Mouse (Mus musculus): ENCODE results near the gene Plekhd1.
A peak's percentile ranks its signal among the peaks of the same experiment; 100 is the strongest.

Plekhd1 gene

DNA sequence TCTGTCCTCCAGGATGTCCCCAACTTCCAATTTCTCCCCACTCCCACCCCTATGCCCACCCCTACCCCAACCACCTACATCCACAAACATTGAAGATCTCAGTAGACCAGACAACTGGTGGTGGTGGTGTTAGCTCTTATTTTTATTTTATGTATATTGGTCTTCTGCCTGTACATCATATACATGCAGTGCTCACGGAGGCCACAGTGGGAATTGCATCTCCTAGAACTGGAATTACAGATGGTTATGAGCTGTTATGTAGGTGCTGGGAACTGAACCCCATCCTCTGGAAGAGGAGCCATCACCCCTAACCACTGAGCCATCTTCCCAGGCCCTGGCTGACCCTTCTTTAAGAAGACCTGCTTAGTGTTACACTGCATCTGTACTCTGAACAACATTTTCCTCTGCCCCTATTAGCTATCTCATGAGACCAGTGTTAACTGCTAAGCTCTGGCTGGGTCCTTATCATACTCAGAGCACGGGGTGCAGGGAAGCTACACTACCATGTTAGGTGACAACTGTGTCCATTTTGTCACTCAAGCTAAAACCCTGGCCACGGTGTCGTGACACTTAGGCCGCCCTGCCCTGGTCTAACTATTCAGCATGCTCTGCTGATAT lies 6.2 kb downstream of the Plekhd1 start:
- no peak for DNase-seq (ENCODE audit: extremely low read depth, low read depth, low spot score)

- no peak for DNase-seq (ENCODE audit: extremely low read depth, low read depth, low spot score)
These were observed 6.7 kb downstream of the Plekhd1 start for GRCm38 (mm10) chr12:80699144-80699531.

DNA sequence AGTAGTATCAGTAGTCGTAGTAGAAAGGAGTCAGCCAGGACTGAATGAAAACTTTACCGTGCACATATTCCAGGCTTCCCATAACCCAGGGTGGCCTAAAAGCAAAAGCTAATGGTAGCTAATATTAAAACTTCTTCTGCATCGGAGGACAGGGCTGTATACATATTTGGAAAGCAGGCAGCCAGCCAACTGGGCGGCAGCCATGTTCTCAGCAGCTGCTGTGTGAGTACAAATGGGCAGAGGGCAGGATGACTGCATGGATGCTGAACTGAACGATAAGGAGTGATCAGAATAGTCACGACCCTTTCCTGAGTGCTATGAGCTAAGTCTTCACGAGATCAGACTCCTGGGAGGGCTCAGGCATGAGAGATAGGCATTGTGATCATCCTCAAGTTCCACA lies 8.9 kb downstream of the Plekhd1 start:
- DNase-seq (ENCODE audit: extremely low read depth, low read depth, low spot score) = no peak

DNA sequence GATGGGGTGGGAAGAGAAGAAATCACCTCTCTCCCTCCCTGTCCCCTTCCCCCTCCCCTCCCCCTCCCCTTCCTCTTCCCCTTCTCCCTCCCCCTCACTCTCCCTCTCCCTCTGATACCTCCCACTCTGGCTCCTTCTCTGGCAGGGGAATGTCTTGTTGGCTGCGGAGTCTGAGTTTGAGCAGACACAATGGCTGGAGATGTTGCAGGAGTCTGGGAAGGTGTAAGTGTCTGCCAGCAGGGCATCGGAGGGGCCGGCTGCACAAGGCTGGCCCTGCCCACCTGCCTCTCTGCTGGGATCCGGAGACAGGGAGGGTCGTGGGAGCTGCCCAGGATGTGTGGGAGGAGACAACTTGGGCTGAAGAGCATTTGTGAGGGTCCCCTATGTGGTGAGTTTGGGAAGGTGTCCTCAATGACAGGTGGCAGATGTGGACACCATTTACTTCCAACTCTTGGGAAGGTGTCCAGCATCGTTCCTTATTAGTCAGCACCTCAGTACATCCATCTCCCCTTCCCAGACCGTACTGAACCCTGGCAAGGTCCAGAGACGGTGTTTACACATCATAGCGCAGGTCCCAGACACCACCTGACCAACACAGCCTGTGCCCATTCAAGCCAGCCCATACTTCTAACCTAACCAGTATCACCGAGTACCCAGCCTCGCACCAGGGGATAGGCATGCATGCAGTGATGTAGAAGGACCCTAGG lies 14.0 kb downstream of the Plekhd1 start:
- DNase-seq (ENCODE audit: extremely low read depth, low read depth, low spot score) = no peak

DNA sequence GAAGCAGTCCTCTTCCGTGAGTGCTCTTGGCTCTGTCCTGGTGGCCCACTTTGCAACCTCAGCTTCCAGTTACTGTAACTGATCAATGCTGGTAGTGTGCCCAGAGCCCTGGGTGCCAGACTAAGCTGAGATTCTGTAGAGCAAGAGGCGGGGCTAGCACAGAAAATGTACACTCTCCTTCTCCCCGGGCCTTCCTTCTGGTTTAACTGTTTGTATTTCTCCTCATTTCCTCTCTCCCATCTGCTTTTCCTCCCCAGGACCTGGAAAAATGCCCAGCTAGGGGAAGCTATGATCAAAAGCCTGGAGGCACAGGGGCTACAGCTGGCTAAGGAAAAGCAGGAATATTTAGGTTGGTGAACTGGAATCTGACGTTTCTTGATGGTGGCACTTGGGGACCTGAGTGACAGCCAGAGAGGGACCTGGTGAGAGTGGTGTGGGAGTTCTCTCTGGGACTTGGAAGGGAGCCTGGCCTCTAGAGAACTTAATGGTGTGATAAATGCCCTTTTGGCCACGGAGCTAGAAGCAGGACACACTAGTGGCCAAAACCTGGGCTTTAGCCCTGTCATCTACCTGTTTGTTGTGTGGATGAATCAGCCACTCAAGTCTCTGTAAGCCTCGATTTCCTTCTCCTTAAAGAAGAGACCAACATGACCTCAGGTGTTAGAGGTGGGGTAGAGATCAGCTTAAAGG lies 14.7 kb downstream of the Plekhd1 start:
- DNase-seq (ENCODE audit: extremely low read depth, low read depth, low spot score) = no peak

GRCm38 (mm10) chr12:80715915-80716314 lies 23.5 kb downstream of the Plekhd1 start:
- DNase-seq (ENCODE audit: extremely low read depth, low read depth, low spot score) = no peak

DNA sequence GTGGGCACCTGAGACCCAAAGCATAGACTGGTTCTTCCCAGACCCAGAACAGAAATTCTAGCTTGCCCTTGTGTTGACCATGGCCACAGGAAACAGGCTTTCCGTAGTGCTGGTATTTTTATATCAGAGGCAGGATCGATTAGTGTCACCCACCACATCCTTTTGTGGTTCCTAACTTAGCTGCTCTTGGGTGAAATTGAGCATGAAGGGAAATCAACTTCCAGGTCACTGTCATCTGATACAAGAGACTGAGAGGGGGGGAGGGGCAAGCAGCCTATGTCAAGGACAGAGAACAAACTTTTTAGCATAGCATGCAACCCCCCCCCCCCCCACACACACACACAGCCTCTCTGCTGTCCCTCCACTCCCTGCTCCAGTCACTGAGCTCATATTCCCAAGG lies 26.8 kb downstream of the Plekhd1 start:
- DNase-seq (ENCODE audit: extremely low read depth, low read depth, low spot score) = no peak

DNA sequence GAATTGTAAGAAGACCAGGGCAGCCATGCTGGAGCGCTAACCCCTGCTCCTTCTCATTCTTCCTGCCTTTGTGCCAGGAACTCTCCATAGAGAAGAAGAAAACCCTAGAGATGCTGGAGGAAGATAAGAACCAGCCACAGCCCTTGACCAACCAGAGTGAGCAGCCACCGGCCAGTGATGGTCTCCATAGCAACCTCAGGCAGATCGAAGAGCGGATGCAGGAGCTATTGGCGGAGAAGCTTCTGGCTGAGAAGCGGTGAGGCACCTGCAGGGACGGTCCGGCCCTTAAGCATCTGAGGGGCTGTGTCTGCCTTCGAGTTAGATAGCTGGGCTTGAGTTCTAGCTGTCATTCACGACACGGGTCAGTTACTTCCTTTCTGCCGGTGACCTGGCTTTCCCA lies 28.1 kb downstream of the Plekhd1 start:
- no peak for DNase-seq (ENCODE audit: extremely low read depth, low read depth, low spot score)

GRCm38 (mm10) chr12:80721458-80721857 lies 29.1 kb downstream of the Plekhd1 start:
- no peak for DNase-seq (ENCODE audit: extremely low read depth, low read depth, low spot score)

GRCm38 (mm10) chr12:80724853-80725559 lies 32.6 kb downstream of the Plekhd1 start:
- no peak for DNase-seq (ENCODE audit: extremely low read depth, low read depth, low spot score)

DNA sequence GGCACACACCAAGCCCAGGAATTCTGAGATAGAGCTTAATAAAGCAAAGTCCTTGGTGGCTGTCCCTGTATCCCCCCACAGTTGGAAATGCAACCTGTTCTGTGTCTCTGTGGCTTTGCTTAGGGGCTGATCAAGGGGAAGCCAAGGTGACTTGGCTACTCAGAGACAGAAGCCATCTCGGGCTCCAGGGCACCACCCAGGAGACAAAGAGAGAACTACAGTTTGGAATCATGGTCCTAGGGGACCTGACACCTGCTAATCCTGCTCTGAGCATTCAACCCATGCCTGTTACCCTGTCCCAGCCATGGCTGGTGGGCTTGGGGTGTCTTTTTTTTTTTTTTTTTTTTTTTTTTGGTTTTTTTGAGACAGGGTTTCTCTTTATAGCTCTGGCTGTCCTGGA lies 35.8 kb downstream of the Plekhd1 start:
- DNase-seq (ENCODE audit: extremely low read depth, low read depth, low spot score) = no peak

- DNase-seq (ENCODE audit: extremely low read depth, low read depth, low spot score) = no peak
These were observed 36.4 kb downstream of the Plekhd1 start for GRCm38 (mm10) chr12:80728814-80729213.

DNA sequence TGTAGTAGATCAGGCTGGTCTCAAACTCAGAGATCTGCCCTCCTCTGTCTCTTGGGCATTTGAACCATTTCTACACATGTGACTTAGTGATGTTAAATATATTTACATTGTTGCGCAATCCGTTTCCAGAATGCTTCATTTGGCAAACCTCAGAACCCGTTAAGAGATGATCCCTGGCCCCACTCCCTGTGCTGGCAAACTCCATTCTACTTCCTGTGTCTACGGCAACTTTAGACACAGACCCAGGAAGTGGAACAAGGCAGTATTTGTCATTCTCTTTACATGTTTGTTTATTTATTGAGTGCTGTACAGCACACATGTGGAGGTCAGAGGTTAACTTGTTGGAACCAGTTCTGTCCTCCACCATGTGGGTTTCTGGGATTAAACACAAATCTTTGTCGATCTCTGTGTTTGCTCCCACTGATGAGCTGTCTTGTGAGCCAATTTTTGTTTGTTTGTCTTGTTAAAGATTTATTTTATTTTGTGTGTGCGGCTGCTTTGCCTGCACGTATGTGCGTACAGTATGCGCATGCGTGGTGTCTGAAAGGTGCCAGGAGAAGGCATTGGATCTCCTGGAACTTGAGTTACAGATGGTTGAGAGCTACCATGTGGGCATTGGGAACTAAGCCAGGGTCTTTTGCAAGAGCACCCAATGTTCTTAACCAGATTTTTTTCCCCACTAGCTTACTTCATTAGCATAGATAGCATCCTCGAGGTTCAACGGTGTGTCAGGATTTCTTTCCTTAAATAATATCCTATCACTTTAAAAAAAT lies 37.6 kb downstream of the Plekhd1 start:
- DNase-seq (ENCODE audit: extremely low read depth, low read depth, low spot score) = peak; percentile 19

DNA sequence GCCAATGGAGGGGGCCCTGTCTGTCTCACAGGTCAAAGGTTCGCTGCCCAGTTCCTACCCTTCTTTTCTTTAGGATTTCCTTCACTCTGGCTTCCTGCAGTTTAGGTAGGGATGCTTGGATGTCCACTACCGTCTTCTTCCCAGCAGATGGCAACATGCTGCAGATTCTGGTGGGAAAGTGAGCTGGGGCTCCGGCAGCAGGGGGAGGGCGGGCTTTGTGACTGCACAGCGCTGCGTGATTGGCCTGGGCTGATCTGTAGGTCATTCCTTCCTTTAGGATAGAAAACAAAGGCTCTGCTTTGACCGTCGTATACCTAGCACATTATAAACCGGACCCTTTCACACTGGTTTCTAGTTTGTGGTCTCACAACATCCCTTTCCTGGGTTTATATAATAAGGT lies 38.2 kb downstream of the Plekhd1 start:
- DNase-seq (ENCODE audit: extremely low read depth, low read depth, low spot score) = no peak

DNA sequence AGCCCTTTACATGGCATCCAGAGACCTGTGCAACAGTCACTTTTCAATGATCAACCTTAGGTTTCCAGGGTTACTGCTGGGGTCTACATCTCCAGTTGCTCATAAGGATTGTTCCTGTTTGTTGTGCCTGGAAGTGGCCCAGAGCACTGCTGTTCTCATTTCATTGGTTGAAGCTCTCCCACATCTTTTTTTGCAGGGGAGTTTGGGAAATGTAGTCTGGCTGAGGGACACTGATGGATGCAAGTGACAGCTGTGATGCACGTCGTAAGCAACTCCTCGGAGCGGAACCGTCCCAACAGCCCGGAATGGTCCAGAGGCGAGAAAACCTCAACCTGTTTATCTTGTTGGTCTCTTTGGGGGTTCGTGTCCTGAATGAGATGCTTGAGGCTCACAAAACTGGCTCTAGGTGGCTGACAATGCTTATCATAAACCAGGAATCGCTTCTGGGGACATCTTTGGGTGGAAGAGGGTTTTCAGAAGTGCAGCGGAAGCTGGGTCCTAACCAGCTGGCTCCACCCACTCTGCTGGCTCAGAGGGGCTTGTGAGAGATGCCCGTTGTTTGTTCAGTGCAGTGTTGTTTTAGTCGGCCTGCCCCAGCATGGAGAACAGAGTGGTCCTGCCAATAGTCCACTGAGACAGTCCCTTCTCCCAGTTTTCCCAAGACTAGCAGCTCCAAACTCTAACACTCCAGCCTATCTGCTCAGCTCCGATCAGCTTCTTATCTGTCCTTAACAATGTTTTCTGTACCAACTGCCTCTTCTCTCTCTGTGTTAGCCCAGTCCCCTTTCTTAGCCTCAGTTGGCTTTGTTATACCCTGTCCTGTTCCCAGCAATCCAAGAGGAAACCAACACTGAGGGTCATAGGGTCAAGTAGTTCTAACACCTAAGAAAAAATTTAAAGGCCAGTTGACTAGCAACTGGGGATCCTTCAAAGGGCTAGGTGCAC lies 42.4 kb downstream of the Plekhd1 start:
- DNase-seq (ENCODE audit: extremely low read depth, low read depth, low spot score) = no peak

DNA sequence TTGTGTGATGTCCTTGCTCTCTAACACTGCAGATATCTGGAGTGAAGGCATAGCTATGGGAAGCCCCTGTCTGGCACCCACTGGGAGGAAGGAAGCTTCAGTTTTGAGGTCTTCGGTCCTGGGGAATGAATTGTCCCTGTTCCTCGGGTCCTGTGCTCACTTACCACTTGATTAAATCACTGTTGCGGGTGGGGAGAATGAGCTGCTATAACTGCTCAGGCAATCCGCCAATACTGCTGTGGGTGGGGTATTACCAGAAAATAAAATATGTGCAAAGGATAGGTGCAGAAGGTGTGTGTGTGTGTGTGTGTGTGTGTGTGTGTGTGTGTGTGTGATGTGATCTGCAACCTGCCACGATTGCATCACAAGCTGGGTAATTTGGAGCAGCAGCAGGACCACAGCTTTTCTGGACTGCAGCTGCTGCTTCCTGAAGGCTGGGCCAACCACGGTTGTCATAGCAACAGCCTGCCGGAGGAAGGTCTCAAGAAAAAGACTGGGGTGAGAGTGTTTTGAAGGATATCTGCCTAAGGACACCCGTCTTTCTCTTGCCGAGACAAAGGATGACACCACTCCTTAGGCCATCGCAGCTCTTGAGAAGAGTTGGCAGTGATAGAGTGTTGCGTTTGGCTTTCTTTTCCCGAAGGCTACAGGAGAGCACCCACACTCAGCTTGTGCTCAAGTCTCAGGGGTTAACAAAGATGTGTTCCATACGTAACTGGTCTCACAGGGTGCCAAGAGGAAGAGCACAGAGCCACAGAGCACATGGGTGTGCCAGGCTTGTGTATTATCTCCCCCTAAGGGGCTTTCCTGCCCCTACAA lies 44.3 kb downstream of the Plekhd1 start:
- DNase-seq (ENCODE audit: extremely low read depth, low read depth, low spot score) = peak; percentile 31

GRCm38 (mm10) chr12:80737283-80737600 lies 44.9 kb downstream of the Plekhd1 start:
- DNase-seq (ENCODE audit: extremely low read depth, low read depth, low spot score) = no peak

- no peak for DNase-seq (ENCODE audit: extremely low read depth, low read depth, low spot score)
These were observed 47.1 kb downstream of the Plekhd1 start for GRCm38 (mm10) chr12:80739482-80739881.

GRCm38 (mm10) chr12:80744614-80745013 lies 52.2 kb downstream of the Plekhd1 start:
- no peak for DNase-seq (ENCODE audit: extremely low read depth, low read depth, low spot score)

Measured in fat pad, adult 2 months (tissue).